Mouse (Mus musculus) heart, embryonic 12.5 days (tissue): ENCODE data around the gene Hist1h2ac. TPM values are rescaled to one million over a fixed set of nuclear protein-coding genes. Genes with fewer than 3 reads are reported as not detected.

Experiments
- microRNA-seq: library from miRNA; unstranded; fragments of <30 nt; microRNA quantifications from one replicate; pipeline ENCODE4, GENCODE M21; 2017
- polyA plus RNA-seq: library from polyadenylated mRNA; unstranded; fragments of >200 nt; fragmentation: Nextera tagmentation; extraction: Ambion mirVana; gene quantifications from 2 replicates; pipeline ENCODE4 v1.2.1, GENCODE M21; 2016

The Hist1h2ac gene
- polyA plus RNA-seq, 1 experiment from 2014 or later: 0.70 TPM

Small RNAs within 50 kb of the gene (microRNA-seq; reads per million reads assigned to microRNA genes)
- gene Gm44350: not detected

Other genes with a start within 250 kb of the Hist1h2ac start
- 2.6 and 2.9 TPM in 2 replicates for gene Btn1a1, start 218.0 kb downstream of the Hist1h2ac start, polyA plus RNA-seq
- gene Btn2a2, start 195.1 kb downstream of the Hist1h2ac start, polyA plus RNA-seq: 0.45 and 0.58 TPM in 2 replicates
- gene Hist1h4h, start 152.9 kb downstream of the Hist1h2ac start, polyA plus RNA-seq: 4.4 and 5.2 TPM in 2 replicates
- 2.7 and 7.0 TPM in 2 replicates for gene Hist1h2af, start 150.0 kb downstream of the Hist1h2ac start, polyA plus RNA-seq
- 3.9 and 4.0 TPM in 2 replicates for gene Hist1h3g, start 148.5 kb downstream of the Hist1h2ac start, polyA plus RNA-seq
- gene Hist1h2bh, start 140.6 kb downstream of the Hist1h2ac start, polyA plus RNA-seq: 0.26 and 0.28 TPM in 2 replicates
- 0.32 and 0.36 TPM in 2 replicates for gene Hist1h3f, start 139.9 kb downstream of the Hist1h2ac start, polyA plus RNA-seq
- gene Hist1h4f, start 132.3 kb downstream of the Hist1h2ac start, polyA plus RNA-seq: 0.95 TPM in 1 of 2 replicates, not detected in the other
- 0.21 and 0.26 TPM in 2 replicates for gene Hist1h1d, start 130.7 kb downstream of the Hist1h2ac start, polyA plus RNA-seq
- 1.7 and 2.1 TPM in 2 replicates for gene Hist1h3e, start 121.6 kb downstream of the Hist1h2ac start, polyA plus RNA-seq
- gene Hist1h2ae, start 112.7 kb downstream of the Hist1h2ac start, polyA plus RNA-seq: 40.3 and 45.8 TPM in 2 replicates
- gene Hist1h2bg, start 112.6 kb downstream of the Hist1h2ac start, polyA plus RNA-seq: 4.5 and 4.8 TPM in 2 replicates
- gene Hist1h2bf, start 109.8 kb downstream of the Hist1h2ac start, polyA plus RNA-seq: 1.5 and 2.0 TPM in 2 replicates
- gene Hist1h2ad, start 109.6 kb downstream of the Hist1h2ac start, polyA plus RNA-seq: 1.1 and 2.3 TPM in 2 replicates
- 1.4 and 1.6 TPM in 2 replicates for gene Hist1h3d, start 108.2 kb downstream of the Hist1h2ac start, polyA plus RNA-seq
- gene Hist1h4d, start 102.3 kb downstream of the Hist1h2ac start, polyA plus RNA-seq: 43.5 and 46.9 TPM in 2 replicates
- 1.2 and 2.0 TPM in 2 replicates for gene Hist1h2be, start 62.8 kb downstream of the Hist1h2ac start, polyA plus RNA-seq
- 10.6 and 11.6 TPM in 2 replicates for gene Hist1h1e, start 61.4 kb downstream of the Hist1h2ac start, polyA plus RNA-seq
- 43.6 and 49.5 TPM in 2 replicates for gene Hist1h2bc, start 251 bp upstream of the Hist1h2ac start, polyA plus RNA-seq
- not detected in 2 replicates for gene Hist1h1t, start 11.9 kb upstream of the Hist1h2ac start, polyA plus RNA-seq
- gene Hist1h4c, start 14.5 kb upstream of the Hist1h2ac start, polyA plus RNA-seq: 2.7 and 3.5 TPM in 2 replicates
- gene Hfe, start 26.9 kb upstream of the Hist1h2ac start, polyA plus RNA-seq: 10.5 and 13.2 TPM in 2 replicates
- 36.5 and 41.9 TPM in 2 replicates for gene Hist1h1c, start 54.9 kb upstream of the Hist1h2ac start, polyA plus RNA-seq
- 3.0 and 5.1 TPM in 2 replicates for gene Hist1h3c, start 61.7 kb upstream of the Hist1h2ac start, polyA plus RNA-seq
- gene Hist1h2bb, start 62.8 kb upstream of the Hist1h2ac start, polyA plus RNA-seq: 0.88 and 1.4 TPM in 2 replicates
- gene Hist1h2ab, start 67.2 kb upstream of the Hist1h2ac start, polyA plus RNA-seq: 16.7 and 20.9 TPM in 2 replicates
- gene Hist1h3b, start 68.3 kb upstream of the Hist1h2ac start, polyA plus RNA-seq: 3.4 and 3.5 TPM in 2 replicates
- gene Hist1h4b, start 73.1 kb upstream of the Hist1h2ac start, polyA plus RNA-seq: 2.1 and 2.3 TPM in 2 replicates
- not detected in 2 replicates for gene Hist1h4a, start 77.3 kb upstream of the Hist1h2ac start, polyA plus RNA-seq
- 1.7 and 3.5 TPM in 2 replicates for gene Hist1h3a, start 78.4 kb upstream of the Hist1h2ac start, polyA plus RNA-seq
- gene Hist1h1a, start 79.7 kb upstream of the Hist1h2ac start, polyA plus RNA-seq: 0.54 and 1.4 TPM in 2 replicates
- 0.13 TPM in 1 of 2 replicates, not detected in the other for gene Trim38, start 86.0 kb upstream of the Hist1h2ac start, polyA plus RNA-seq
- not detected in 2 replicates for gene Slc17a2, start 123.0 kb upstream of the Hist1h2ac start, polyA plus RNA-seq
- gene Slc17a3, start 155.5 kb upstream of the Hist1h2ac start, polyA plus RNA-seq: not detected in 2 replicates
- not detected in 2 replicates for gene Slc17a1, start 183.8 kb upstream of the Hist1h2ac start, polyA plus RNA-seq
- gene Slc17a4, start 231.1 kb upstream of the Hist1h2ac start, polyA plus RNA-seq: not detected in 2 replicates